Mouse (Mus musculus): ENCODE measurements around the gene Bicdl2. TPM values are rescaled to one million over a fixed set of nuclear protein-coding genes. Genes with fewer than 3 reads are reported as not detected.

Gene Bicdl2
- total and polyA plus RNA-seq, 2 experiments from 2014 or later, result 0.10 TPM; not detected in 1

- no peak overlapping the region for H3K27ac ChIP-seq (ENCODE audit: low read depth, low read length)
- ATAC-seq (ENCODE audit: low FRiP score) (no peak), DNase-seq (ENCODE audit: low spot score) (no peak)
- no peaks in the 10 kb centered on the region for H3K36me3 ChIP-seq (ENCODE audit: insufficient read depth, low read length)
- no peak for TF ChIP-seq CTCF (IDR thresholded peaks at IDR 0.05)
- H3K27me3 ChIP-seq (ENCODE audit: insufficient read depth, low read length), result peaks cover 8% of the 10 kb centered on the region
- H3K4me2 ChIP-seq (ENCODE audit: low read depth, low read length, poor library complexity, severe bottlenecking), result no peak overlapping the region
- H3K9me3 ChIP-seq (ENCODE audit: low read length), result no peaks in the 10 kb centered on the region
- H3K4me1 ChIP-seq (ENCODE audit: insufficient read depth, low read length), result no peaks in the 10 kb centered on the region
- WGBS, result 55% methylated on average over 1 of the region's 1 CpGs
- H3K9ac ChIP-seq (replicated peaks; ENCODE audit: low read length, poor library complexity, severe bottlenecking), result no peak overlapping the region
- H3K4me3 ChIP-seq (ENCODE audit: low read depth, low read length), result no peak overlapping the region
Measured at GRCm38 (mm10) chr17:23694491-23694890, 34.2 kb downstream of the Bicdl2 start.

DNA sequence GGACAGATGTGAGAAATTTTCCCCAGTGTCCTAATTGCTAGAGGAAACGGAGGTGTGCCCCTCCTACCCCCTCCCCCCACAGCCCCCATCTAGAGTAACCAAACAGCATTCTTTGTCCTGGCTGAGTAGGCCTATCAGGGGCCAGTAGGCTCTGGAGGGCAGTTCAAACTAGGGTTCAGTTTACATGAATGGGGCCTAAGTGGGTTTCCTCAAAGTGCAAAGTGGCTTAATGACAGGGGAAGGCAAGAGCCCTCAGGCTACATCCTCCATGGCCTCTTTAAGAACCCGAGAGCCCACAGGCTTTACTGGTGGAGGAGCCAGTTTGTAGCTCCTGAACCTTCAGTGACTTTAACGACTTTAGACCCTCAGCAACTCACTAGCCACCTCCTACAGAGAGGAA lies 35.5 kb downstream of the Bicdl2 start:
- Histone ChIP-seq H3K36me3 (ENCODE audit: insufficient read depth, low read length) (no peaks in the 10 kb centered on the region), H3K9ac (replicated peaks; ENCODE audit: low read length, poor library complexity, severe bottlenecking) (no peak overlapping the region), H3K4me3 (ENCODE audit: low read depth, low read length) (no peak overlapping the region), H3K27me3 (ENCODE audit: insufficient read depth, low read length) (peaks cover 8% of the 10 kb centered on the region), H3K4me1 (ENCODE audit: insufficient read depth, low read length) (no peaks in the 10 kb centered on the region), H3K4me2 (ENCODE audit: low read depth, low read length, poor library complexity, severe bottlenecking) (no peak overlapping the region), H3K27ac (ENCODE audit: low read depth, low read length) (no peak overlapping the region), H3K9me3 (ENCODE audit: low read length) (no peaks in the 10 kb centered on the region)
- TF ChIP-seq CTCF (IDR thresholded peaks at IDR 0.05), result no peak
- no peak for DNase-seq (ENCODE audit: low spot score)
- ATAC-seq (ENCODE audit: low FRiP score), result no peak
- 17% methylated on average over 3 of the region's 3 CpGs for WGBS

DNA sequence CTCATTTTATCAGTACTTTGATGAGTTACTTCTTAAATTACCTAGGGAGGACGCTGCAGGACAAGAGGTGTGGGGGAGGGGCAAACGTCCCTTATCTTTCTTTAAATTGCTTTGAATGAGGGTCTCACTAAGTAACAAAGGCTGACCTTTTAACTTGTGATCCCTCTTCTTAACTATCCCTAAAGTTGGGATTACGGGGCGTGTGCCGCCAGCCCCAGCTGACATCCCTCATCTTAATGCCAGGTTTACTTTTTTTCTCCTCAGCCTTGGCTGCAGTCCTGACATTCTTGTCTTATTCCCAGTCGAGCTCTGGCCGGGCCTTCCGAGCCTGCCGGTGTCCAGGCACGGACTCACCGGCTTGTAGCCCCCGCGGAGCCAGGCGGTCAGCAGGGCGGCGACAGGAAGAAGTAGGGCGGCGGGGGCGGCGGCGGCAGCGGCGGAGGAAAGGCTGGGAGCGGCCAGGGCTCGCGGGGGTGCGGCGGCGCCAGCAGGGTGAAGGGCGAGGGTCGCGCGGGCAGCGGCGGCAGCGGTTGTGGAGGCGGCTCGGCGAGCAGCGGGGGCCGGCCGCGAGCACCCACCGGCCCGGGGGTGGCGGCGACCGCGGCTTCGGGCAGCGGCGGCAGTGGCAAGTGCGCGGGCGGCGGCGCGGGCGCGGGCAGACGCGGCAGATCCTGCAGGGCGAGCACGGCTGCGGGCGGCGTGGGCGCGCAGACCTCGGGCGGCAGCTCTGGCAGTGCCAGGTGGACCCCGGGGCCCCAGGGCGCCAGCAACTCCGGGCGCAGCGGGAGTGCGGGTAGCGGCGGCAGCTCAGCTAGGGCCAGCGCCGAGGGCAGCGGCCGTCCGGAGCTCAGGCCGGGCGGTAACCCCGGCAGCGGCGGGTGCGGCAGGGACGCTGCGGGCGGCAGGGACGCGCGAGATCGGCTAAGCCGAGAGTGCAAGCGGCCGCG lies 39.1 kb downstream of the Bicdl2 start:
- WGBS, result under 1% methylated on average over 61 of the region's 101 CpGs

DNA sequence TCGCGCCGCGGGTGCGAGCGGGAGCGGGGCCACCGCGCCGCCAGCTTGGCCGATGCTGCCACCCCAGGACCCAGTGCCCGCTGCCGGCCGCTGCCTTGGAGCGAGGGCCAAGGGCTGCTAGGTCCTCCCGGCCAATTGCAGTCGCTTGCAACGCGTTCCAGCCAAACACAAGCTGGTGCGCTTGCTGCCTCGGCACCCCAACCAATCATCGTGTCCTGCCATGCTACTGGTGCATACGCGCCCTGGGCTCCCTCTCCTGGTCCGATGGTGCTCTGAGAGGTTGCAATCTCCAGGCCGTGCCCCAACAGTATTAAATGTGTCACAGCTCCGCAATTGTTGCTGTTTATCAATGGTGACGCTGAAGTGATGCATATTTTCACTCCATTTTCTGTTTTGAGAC lies 39.8 kb downstream of the Bicdl2 start:
- peak overlapping the region; percentile 94 for H3K4me2 ChIP-seq (ENCODE audit: low read depth, low read length, poor library complexity, severe bottlenecking)
- H3K36me3 ChIP-seq (ENCODE audit: insufficient read depth, low read length), result no peaks in the 10 kb centered on the region
- 0% methylated on average over 26 of the region's 28 CpGs for WGBS
- peak overlapping the region; percentile 55 for H3K9ac ChIP-seq (replicated peaks; ENCODE audit: low read length, poor library complexity, severe bottlenecking)
- H3K4me3 ChIP-seq (ENCODE audit: low read depth, low read length), result peak overlapping the region; percentile 66
- ATAC-seq (ENCODE audit: low FRiP score) (peak; percentile 95), DNase-seq (ENCODE audit: low spot score) (peak; percentile 95)
- H3K27me3 ChIP-seq (ENCODE audit: insufficient read depth, low read length), result peaks cover 8% of the 10 kb centered on the region
- no peaks in the 10 kb centered on the region for H3K4me1 ChIP-seq (ENCODE audit: insufficient read depth, low read length)
- 0 out of 2 replicates have a peak overlapping the region, but pooled peaks have one; percentile 34 for H3K27ac ChIP-seq (ENCODE audit: low read depth, low read length)
- no peaks in the 10 kb centered on the region for H3K9me3 ChIP-seq (ENCODE audit: low read length)
- TF ChIP-seq CTCF (IDR thresholded peaks at IDR 0.05), result peak; percentile 83

More for the DNA sequence above, 39.1 kb downstream of the Bicdl2 start:
- DNase-seq (ENCODE audit: low spot score), result no peak
- Histone ChIP-seq H3K9me3 (ENCODE audit: low read length) (no peaks in the 10 kb centered on the region), H3K4me1 (ENCODE audit: insufficient read depth, low read length) (no peaks in the 10 kb centered on the region), H3K27me3 (ENCODE audit: insufficient read depth, low read length) (peaks cover 8% of the 10 kb centered on the region), H3K27ac (ENCODE audit: low read depth, low read length) (peak overlapping the region; percentile 34; the same call in 1 of the 2 replicates), H3K4me3 (ENCODE audit: low read depth, low read length) (peak overlapping the region; percentile 66), H3K4me2 (ENCODE audit: low read depth, low read length, poor library complexity, severe bottlenecking) (peak overlapping the region; percentile 94), H3K36me3 (ENCODE audit: insufficient read depth, low read length) (no peaks in the 10 kb centered on the region), H3K9ac (replicated peaks; ENCODE audit: low read length, poor library complexity, severe bottlenecking) (peak overlapping the region; percentile 55)
- ATAC-seq (ENCODE audit: low FRiP score), result peak; percentile 57
- no peak for TF ChIP-seq CTCF (IDR thresholded peaks at IDR 0.05)

DNA sequence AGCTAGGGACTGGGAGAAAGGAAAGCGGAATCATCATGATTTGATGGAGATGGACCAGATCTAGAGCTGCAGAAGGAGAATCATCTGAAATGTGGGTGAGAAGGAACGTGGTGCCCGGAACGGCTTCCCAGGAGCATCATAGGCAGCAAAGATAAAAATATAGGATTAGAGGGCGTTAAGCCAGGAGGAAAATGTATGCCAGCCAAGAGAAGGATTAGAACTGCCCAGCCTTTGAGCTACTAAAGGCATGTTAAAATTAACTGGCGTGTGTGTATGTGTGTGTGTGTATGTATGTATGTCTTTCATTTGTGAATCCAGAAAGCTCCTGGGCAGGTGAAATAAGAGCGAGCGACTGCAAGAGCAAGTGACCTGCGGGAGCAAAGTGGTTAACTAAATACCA lies 43.0 kb downstream of the Bicdl2 start:
- TF ChIP-seq CTCF (IDR thresholded peaks at IDR 0.05), result no peak
- Histone ChIP-seq H3K27me3 (ENCODE audit: insufficient read depth, low read length) (peaks cover 4% of the 10 kb centered on the region), H3K9me3 (ENCODE audit: low read length) (no peaks in the 10 kb centered on the region), H3K9ac (replicated peaks; ENCODE audit: low read length, poor library complexity, severe bottlenecking) (no peak overlapping the region), H3K4me3 (ENCODE audit: low read depth, low read length) (no peak overlapping the region), H3K36me3 (ENCODE audit: insufficient read depth, low read length) (no peaks in the 10 kb centered on the region), H3K4me2 (ENCODE audit: low read depth, low read length, poor library complexity, severe bottlenecking) (no peak overlapping the region), H3K27ac (ENCODE audit: low read depth, low read length) (no peak overlapping the region), H3K4me1 (ENCODE audit: insufficient read depth, low read length) (no peaks in the 10 kb centered on the region)
- DNase-seq (ENCODE audit: low spot score) (no peak), ATAC-seq (ENCODE audit: low FRiP score) (no peak)
- 76% methylated on average over 9 of the region's 9 CpGs for WGBS

DNA sequence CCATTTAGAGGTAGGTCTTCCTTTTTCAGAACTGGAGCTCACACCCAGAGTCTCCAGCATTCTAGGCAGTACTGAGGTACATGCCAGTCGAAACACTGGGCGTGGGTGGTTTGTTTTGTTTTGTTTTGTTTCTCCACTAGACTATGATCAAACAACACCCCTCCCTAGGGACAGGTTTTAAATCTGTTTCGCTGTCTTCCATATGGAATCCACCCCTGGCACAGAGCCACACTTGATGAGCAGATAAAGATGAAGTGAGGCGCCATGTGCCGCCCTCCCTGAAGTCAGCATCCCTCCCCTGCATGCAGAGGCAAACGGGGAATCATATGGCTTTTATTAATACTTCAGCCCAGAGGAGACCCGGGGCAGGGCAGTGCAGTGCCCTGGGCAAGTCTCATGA lies 44.4 kb downstream of the Bicdl2 start:
- Histone ChIP-seq H3K4me2 (ENCODE audit: low read depth, low read length, poor library complexity, severe bottlenecking) (no peak overlapping the region), H3K4me3 (ENCODE audit: low read depth, low read length) (no peak overlapping the region), H3K27me3 (ENCODE audit: insufficient read depth, low read length) (no peaks in the 10 kb centered on the region), H3K27ac (ENCODE audit: low read depth, low read length) (no peak overlapping the region), H3K36me3 (ENCODE audit: insufficient read depth, low read length) (no peaks in the 10 kb centered on the region), H3K9me3 (ENCODE audit: low read length) (no peaks in the 10 kb centered on the region), H3K9ac (replicated peaks; ENCODE audit: low read length, poor library complexity, severe bottlenecking) (no peak overlapping the region), H3K4me1 (ENCODE audit: insufficient read depth, low read length) (no peaks in the 10 kb centered on the region)
- WGBS, result 54% methylated on average over 7 of the region's 7 CpGs
- no peak for TF ChIP-seq CTCF (IDR thresholded peaks at IDR 0.05)
- peak; percentile 17 for DNase-seq (ENCODE audit: low spot score)
- no peak for ATAC-seq (ENCODE audit: low FRiP score)

Measured in midbrain, postnatal 0 days (tissue).